8 mouse cellular contexts compared by ENCODE assay signal in the genomic region with DNA sequence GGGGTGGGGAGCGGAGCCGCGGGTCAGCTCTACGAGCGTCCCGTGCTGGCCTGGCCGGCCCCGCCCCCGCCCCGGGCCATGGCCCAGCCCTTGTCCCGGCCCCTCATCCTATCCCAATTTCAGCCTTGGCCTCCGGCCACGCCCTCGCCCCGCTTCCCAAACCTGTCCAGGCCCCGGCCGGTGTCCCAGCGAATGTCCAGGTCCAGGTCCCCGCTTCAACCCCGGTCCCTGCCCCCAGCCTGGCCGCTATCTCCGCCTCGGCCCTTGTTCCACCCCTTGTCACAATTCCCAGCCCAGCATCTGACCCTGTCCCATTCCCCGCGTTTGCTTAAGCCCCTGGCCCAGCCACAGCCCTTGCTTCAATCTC. TPM values are rescaled to one million over a fixed set of nuclear protein-coding genes. Genes with fewer than 3 reads are reported as not detected.
DNase-seq lines count a peak whose midpoint lies in the region; ATAC-seq and TF ChIP-seq lines count a peak whose summit lies in the region.

No protein-coding gene starts in this region.

- no peak for TF ChIP-seq POLR2A in CH12.LX (IDR thresholded peaks at IDR 0.05; ENCODE audit: low read depth, low read length)
- no peak; the same call in 1 of the 2 replicates for TF ChIP-seq POLR2A in testis, adult 2 months (IDR thresholded peaks at IDR 0.05; ENCODE audit: control insufficient read depth, low read depth, low read length)

- H3K4me2 ChIP-seq in CH12.LX (ENCODE audit: insufficient read depth, low read depth, poor library complexity, severe bottlenecking) = peak overlapping the region; percentile 82
- H3K4me2 ChIP-seq in embryonic facial prominence, embryonic 11.5 days (ENCODE audit: low read depth, low read length) = peak overlapping the region; percentile 82
- peak overlapping the region; percentile 76 for H3K4me2 ChIP-seq in heart, embryonic 12.5 days

- TF ChIP-seq CTCF in CH12.LX (conservative IDR thresholded peaks at IDR 0.05 in 1 of 2, IDR thresholded peaks at IDR 0.05 in 1 of 2; ENCODE audit: low read depth in 2 of 2, low read length in 2 of 2) = no peak
- TF ChIP-seq CTCF in testis, adult 2 months (IDR thresholded peaks at IDR 0.05; ENCODE audit: control insufficient read depth, insufficient read depth, insufficient replicate concordance, low read depth, low read length) = no peak

- peak overlapping the region; percentile 37 to 59 (median 54) for H3K4me3 ChIP-seq in CH12.LX (replicated peaks in 1 of 3; ENCODE audit: low read depth in 2 of 3, low read length in 2 of 3, poor library complexity in 1 of 3)
- peak overlapping the region; percentile 79 for H3K4me3 ChIP-seq in embryonic facial prominence, embryonic 11.5 days (ENCODE audit: low read depth, low read length)
- peak overlapping the region; percentile 82 for H3K4me3 ChIP-seq in heart, embryonic 12.5 days
- peak overlapping the region; percentile 88 for H3K4me3 ChIP-seq in limb, embryonic 10.5 days
- peak overlapping the region; percentile 86 for H3K4me3 ChIP-seq in testis, adult 2 months (ENCODE audit: control insufficient read depth, low read depth, low read length)

- no peak for DNase-seq in CH12.LX (ENCODE audit: extremely low read depth)
- peak; percentile 70 for DNase-seq in R1 (ENCODE audit: low read depth, low spot score)
- DNase-seq in embryonic facial prominence, embryonic 11.5 days (ENCODE audit: low spot score) = no peak
- DNase-seq in limb, embryonic 10.5 days (ENCODE audit: low spot score) = no peak
- no peak for DNase-seq in adipocyte (ENCODE audit: low spot score)

- peak overlapping the region; percentile 67 for H3K9ac ChIP-seq in CH12.LX (ENCODE audit: insufficient read depth, low read depth)
- H3K9ac ChIP-seq in embryonic facial prominence, embryonic 11.5 days (replicated peaks; ENCODE audit: low read length) = peak overlapping the region; percentile 89
- peak overlapping the region; percentile 86 for H3K9ac ChIP-seq in heart, embryonic 12.5 days

- no peak for TF ChIP-seq EP300 in CH12.LX (IDR thresholded peaks at IDR 0.05; ENCODE audit: low read length)

- peaks cover 90% of the 10 kb centered on the region for H3K27me3 ChIP-seq in CH12.LX (replicated peaks)
- H3K27me3 ChIP-seq in embryonic facial prominence, embryonic 11.5 days (ENCODE audit: control insufficient read depth, insufficient read depth, low read length) = peaks cover 6% of the 10 kb centered on the region
- peaks cover 34% of the 10 kb centered on the region for H3K27me3 ChIP-seq in heart, embryonic 12.5 days (replicated peaks)
- peaks cover 54% of the 10 kb centered on the region for H3K27me3 ChIP-seq in limb, embryonic 10.5 days (ENCODE audit: low read depth, poor library complexity, severe bottlenecking)
- no peaks in the 10 kb centered on the region for H3K27me3 ChIP-seq in testis, adult 2 months (ENCODE audit: control insufficient read depth, insufficient read depth, low read length)

- H3K27ac ChIP-seq in CH12.LX (ENCODE audit: insufficient read depth, low read depth) = no peak overlapping the region
- no peak overlapping the region; the same call in 1 of the 2 replicates for H3K27ac ChIP-seq in embryonic facial prominence, embryonic 11.5 days (replicated peaks; ENCODE audit: low read depth, low read length)
- H3K27ac ChIP-seq in heart, embryonic 12.5 days (ENCODE audit: poor library complexity, severe bottlenecking) = no peak overlapping the region
- H3K27ac ChIP-seq in limb, embryonic 10.5 days = peak overlapping the region; percentile 93
- H3K27ac ChIP-seq in testis, adult 2 months (ENCODE audit: control insufficient read depth, insufficient read depth, low read depth, low read length) = peak overlapping the region; percentile 72

- ATAC-seq in embryonic facial prominence, embryonic 11.5 days (replicated peaks; ENCODE audit: insufficient number of reproducible peaks, low FRiP score, low TSS enrichment, low read depth) = peak; percentile 74; the same call in 1 of the 2 replicates
- peak; percentile 86 for ATAC-seq in heart, embryonic 12.5 days (ENCODE audit: insufficient number of reproducible peaks, low FRiP score)
- ATAC-seq in megakaryocyte-erythroid progenitor cell, adult 5-6 weeks (replicated peaks; ENCODE audit: low FRiP score, low TSS enrichment, poor library complexity, severe bottlenecking) = peak; percentile 27

- H3K9me3 ChIP-seq in CH12.LX (replicated peaks; ENCODE audit: low read length) = no peaks in the 10 kb centered on the region
- no peaks in the 10 kb centered on the region for H3K9me3 ChIP-seq in embryonic facial prominence, embryonic 11.5 days (replicated peaks; ENCODE audit: control insufficient read depth, low read length)
- no peaks in the 10 kb centered on the region for H3K9me3 ChIP-seq in heart, embryonic 12.5 days (replicated peaks)
- no peaks in the 10 kb centered on the region for H3K9me3 ChIP-seq in limb, embryonic 10.5 days (replicated peaks)

- peaks cover 0 to 10% of the 10 kb centered on the region in 2 experiments; a peak in 3 of 4 replicates for H3K4me1 ChIP-seq in CH12.LX (ENCODE audit: control insufficient read depth in 1 of 2, insufficient read depth in 2 of 2)
- no peaks in the 10 kb centered on the region for H3K4me1 ChIP-seq in embryonic facial prominence, embryonic 11.5 days (ENCODE audit: control insufficient read depth, insufficient read depth, low read length)
- peaks cover 27% of the 10 kb centered on the region for H3K4me1 ChIP-seq in heart, embryonic 12.5 days (replicated peaks)
- peaks cover 18% of the 10 kb centered on the region for H3K4me1 ChIP-seq in limb, embryonic 10.5 days
- H3K4me1 ChIP-seq in testis, adult 2 months (ENCODE audit: control insufficient read depth, insufficient read depth, low read length) = peaks cover 13% of the 10 kb centered on the region

- in situ Hi-C loops in CH12.LX (cut with MboI; ENCODE audit: low pct_ligation_motif_present, low pct_unique_long_range_greater_than_20kb, low sequenced_read_pairs) = no loop called here

- WGBS in embryonic facial prominence, embryonic 11.5 days = under 1% methylated on average over 11 of the region's 25 CpGs
- 0% methylated on average over 25 of the region's 25 CpGs for WGBS in heart, embryonic 12.5 days
- WGBS in limb, embryonic 10.5 days = under 1% methylated on average over 25 of the region's 25 CpGs

- dilution Hi-C loops in CH12.LX (cut with MboI; ENCODE audit: extremely low pct_ligation_motif_present, extremely low pct_unique_long_range_greater_than_20kb, low sequenced_read_pairs) = no loop called here

- no peaks in the 10 kb centered on the region for H3K79me2 ChIP-seq in CH12.LX (replicated peaks; ENCODE audit: control insufficient read depth, extremely low read depth, insufficient read depth, poor library complexity, severe bottlenecking)

- no peaks in the 10 kb centered on the region for H3K36me3 ChIP-seq in CH12.LX (replicated peaks in 1 of 2; ENCODE audit: control insufficient read depth in 1 of 2, insufficient read depth in 1 of 2, low read length in 1 of 2)
- no peaks in the 10 kb centered on the region for H3K36me3 ChIP-seq in embryonic facial prominence, embryonic 11.5 days (replicated peaks; ENCODE audit: control insufficient read depth, insufficient read depth, low read depth, low read length)
- H3K36me3 ChIP-seq in heart, embryonic 12.5 days = peaks cover 3% of the 10 kb centered on the region
- H3K36me3 ChIP-seq in limb, embryonic 10.5 days = peaks cover 2% of the 10 kb centered on the region; the same call in 1 of the 2 replicates
- no peaks in the 10 kb centered on the region; the same call in 1 of the 2 replicates for H3K36me3 ChIP-seq in testis, adult 2 months (ENCODE audit: control insufficient read depth, insufficient read depth, low read length)

- TF ChIP-seq RAD21 in CH12.LX (IDR thresholded peaks at IDR 0.05; ENCODE audit: low read depth, low read length) = no peak

RNA-seq across cellular contexts. Expression of a gene that starts 0.5 kb away (rescaled TPM):
- total RNA-seq in CH12.LX (2012; rRNA removed) (5.1 and 6.3 TPM in 2 replicates), CH12.LX (2014; rRNA removed) (not detected in 2 replicates)
- polyA plus RNA-seq in CH12.LX (2012; ENCODE audit: insufficient read length, low read depth) = 0.07 and 0.12 TPM in 2 replicates
- polyA plus RNA-seq in embryonic facial prominence, embryonic 11.5 days (2014; fragmentation: Nextera tagmentation; extraction: Ambion mirVana) = 2.8 and 3.0 TPM in 2 replicates
- 3.8 and 3.9 TPM in 2 replicates for polyA plus RNA-seq in heart, embryonic 12.5 days (2016; fragmentation: Nextera tagmentation; extraction: Ambion mirVana)
- polyA plus RNA-seq in limb, embryonic 10.5 days (2016; fragmentation: Nextera tagmentation; extraction: Ambion mirVana) = 1.6 and 1.7 TPM in 2 replicates
- total RNA-seq in megakaryocyte-erythroid progenitor cell, adult 5-6 weeks (2014; fragmentation: Nextera tagmentation) = not detected in 2 replicates
- total RNA-seq in megakaryocyte-erythroid progenitor cell, adult 5-6 weeks (2017) = 0.15 and 0.28 TPM in 2 replicates
- 182 and 185 TPM in 2 replicates for polyA plus RNA-seq in testis, adult 2 months (2012; rRNA removed)

RNA-seq across cellular contexts. Expression of a gene that starts 0.6 kb away (rescaled TPM):
- total RNA-seq in CH12.LX (2012; rRNA removed) = 0.17 and 0.47 TPM in 2 replicates
- total RNA-seq in CH12.LX (2014; rRNA removed) = not detected in 2 replicates
- 0.16 and 0.26 TPM in 2 replicates for polyA plus RNA-seq in CH12.LX (2012; ENCODE audit: insufficient read length, low read depth)
- 2.1 and 3.2 TPM in 2 replicates for polyA plus RNA-seq in embryonic facial prominence, embryonic 11.5 days (2014; fragmentation: Nextera tagmentation; extraction: Ambion mirVana)
- polyA plus RNA-seq in heart, embryonic 12.5 days (2016; fragmentation: Nextera tagmentation; extraction: Ambion mirVana) = 5.1 and 5.6 TPM in 2 replicates
- 2.2 and 3.4 TPM in 2 replicates for polyA plus RNA-seq in limb, embryonic 10.5 days (2016; fragmentation: Nextera tagmentation; extraction: Ambion mirVana)
- total RNA-seq in megakaryocyte-erythroid progenitor cell, adult 5-6 weeks (2014; fragmentation: Nextera tagmentation) = 1.2 and 2.5 TPM in 2 replicates
- total RNA-seq in megakaryocyte-erythroid progenitor cell, adult 5-6 weeks (2017) = 0.38 and 1.6 TPM in 2 replicates
- polyA plus RNA-seq in testis, adult 2 months (2012; rRNA removed) = 55.7 and 59.7 TPM in 2 replicates

RNA-seq across cellular contexts. Expression of a gene that starts 13.1 kb away (rescaled TPM):
- total RNA-seq in CH12.LX (2012; rRNA removed) (21.2 and 27.9 TPM in 2 replicates), CH12.LX (2014; rRNA removed) (17.0 and 17.8 TPM in 2 replicates)
- polyA plus RNA-seq in CH12.LX (2012; ENCODE audit: insufficient read length, low read depth) = 6.4 and 8.1 TPM in 2 replicates
- 76.3 and 84.7 TPM in 2 replicates for polyA plus RNA-seq in embryonic facial prominence, embryonic 11.5 days (2014; fragmentation: Nextera tagmentation; extraction: Ambion mirVana)
- 130 and 139 TPM in 2 replicates for polyA plus RNA-seq in heart, embryonic 12.5 days (2016; fragmentation: Nextera tagmentation; extraction: Ambion mirVana)
- 61.9 and 66.4 TPM in 2 replicates for polyA plus RNA-seq in limb, embryonic 10.5 days (2016; fragmentation: Nextera tagmentation; extraction: Ambion mirVana)
- total RNA-seq in megakaryocyte-erythroid progenitor cell, adult 5-6 weeks (2014; fragmentation: Nextera tagmentation) = 70.7 and 73.0 TPM in 2 replicates
- total RNA-seq in megakaryocyte-erythroid progenitor cell, adult 5-6 weeks (2017) = 43.1 and 63.0 TPM in 2 replicates
- polyA plus RNA-seq in testis, adult 2 months (2012; rRNA removed) = 11.6 and 14.3 TPM in 2 replicates

RNA-seq across cellular contexts. Expression of a gene that starts 16.0 kb away (rescaled TPM):
- 0.08 TPM in 1 of 2 replicates, not detected in the other for total RNA-seq in CH12.LX (2012; rRNA removed)
- not detected in 2 replicates for total RNA-seq in CH12.LX (2014; rRNA removed)
- not detected in 2 replicates for polyA plus RNA-seq in CH12.LX (2012; ENCODE audit: insufficient read length, low read depth)
- polyA plus RNA-seq in embryonic facial prominence, embryonic 11.5 days (2014; fragmentation: Nextera tagmentation; extraction: Ambion mirVana) = 1.1 and 1.8 TPM in 2 replicates
- polyA plus RNA-seq in heart, embryonic 12.5 days (2016; fragmentation: Nextera tagmentation; extraction: Ambion mirVana) = 0.40 and 0.51 TPM in 2 replicates
- 1.0 and 1.2 TPM in 2 replicates for polyA plus RNA-seq in limb, embryonic 10.5 days (2016; fragmentation: Nextera tagmentation; extraction: Ambion mirVana)
- 1.6 TPM in 1 of 2 replicates, not detected in the other for total RNA-seq in megakaryocyte-erythroid progenitor cell, adult 5-6 weeks (2014; fragmentation: Nextera tagmentation)
- not detected in 2 replicates for total RNA-seq in megakaryocyte-erythroid progenitor cell, adult 5-6 weeks (2017)
- 112 and 124 TPM in 2 replicates for polyA plus RNA-seq in testis, adult 2 months (2012; rRNA removed)

RNA-seq across cellular contexts. Expression of a gene that starts 31.2 kb away (rescaled TPM):
- total RNA-seq in CH12.LX (2012; rRNA removed) = not detected in 2 replicates
- not detected in 2 replicates for total RNA-seq in CH12.LX (2014; rRNA removed)
- not detected in 2 replicates for polyA plus RNA-seq in CH12.LX (2012; ENCODE audit: insufficient read length, low read depth)
- polyA plus RNA-seq in embryonic facial prominence, embryonic 11.5 days (2014; fragmentation: Nextera tagmentation; extraction: Ambion mirVana) = not detected in 2 replicates
- not detected in 2 replicates for polyA plus RNA-seq in heart, embryonic 12.5 days (2016; fragmentation: Nextera tagmentation; extraction: Ambion mirVana)
- polyA plus RNA-seq in limb, embryonic 10.5 days (2016; fragmentation: Nextera tagmentation; extraction: Ambion mirVana) = not detected in 2 replicates
- total RNA-seq in megakaryocyte-erythroid progenitor cell, adult 5-6 weeks (2014; fragmentation: Nextera tagmentation) = not detected in 2 replicates
- total RNA-seq in megakaryocyte-erythroid progenitor cell, adult 5-6 weeks (2017) = not detected in 2 replicates
- not detected in 2 replicates for polyA plus RNA-seq in testis, adult 2 months (2012; rRNA removed)

Comparison
In these comparisons a context has a peak if more than half of its experiments do, and no peak if none do; other contexts are left out.
1. H3K27ac ChIP-seq: peak in limb, embryonic 10.5 days (single experiment) and testis, adult 2 months (single experiment); none in CH12.LX (single experiment), embryonic facial prominence, embryonic 11.5 days (single experiment) and heart, embryonic 12.5 days (single experiment).
2. ATAC-seq: peak in every context shown above with its lines; median percentile 86 in heart, embryonic 12.5 days; 74 in embryonic facial prominence, embryonic 11.5 days; 27 in megakaryocyte-erythroid progenitor cell, adult 5-6 weeks.
3. RNA of a gene that starts 0.5 kb away (polyA plus RNA-seq): 182 to 185 TPM in testis, adult 2 months; 3.8 to 3.9 TPM in heart, embryonic 12.5 days, 2.8 to 3.0 TPM in embryonic facial prominence, embryonic 11.5 days, 1.6 to 1.7 TPM in limb, embryonic 10.5 days and 0.07 to 0.12 TPM in CH12.LX; every median in the first group is over 10 times any median in the second.
4. Peak in every context shown above with its lines, with median percentiles within 50 percentile points of each other: H3K4me2 ChIP-seq, H3K4me3 ChIP-seq and H3K9ac ChIP-seq.